Mouse (Mus musculus) left cerebral cortex, adult 8-10 months (tissue): ENCODE results near the gene Gm28635. TPM values are rescaled to one million over a fixed set of nuclear protein-coding genes. Genes with fewer than 3 reads are reported as not detected.

Experiments used
- DNase-seq, 2 experiments: peaks; one replicate each; pipeline ENCODE4 v3.0.0; 2022; ENCODE audit warnings: low spot score in 2 of 2
- total RNA-seq, 4 experiments: library from RNA; stranded (reverse); gene quantifications; 2 replicates each; pipeline ENCODE4 v1.2.4; 2022

Gene Gm28635
- 1 to 10 TPM in 1 of 4 experiments, not detected in 3; 3.6 TPM for total RNA-seq

DNA sequence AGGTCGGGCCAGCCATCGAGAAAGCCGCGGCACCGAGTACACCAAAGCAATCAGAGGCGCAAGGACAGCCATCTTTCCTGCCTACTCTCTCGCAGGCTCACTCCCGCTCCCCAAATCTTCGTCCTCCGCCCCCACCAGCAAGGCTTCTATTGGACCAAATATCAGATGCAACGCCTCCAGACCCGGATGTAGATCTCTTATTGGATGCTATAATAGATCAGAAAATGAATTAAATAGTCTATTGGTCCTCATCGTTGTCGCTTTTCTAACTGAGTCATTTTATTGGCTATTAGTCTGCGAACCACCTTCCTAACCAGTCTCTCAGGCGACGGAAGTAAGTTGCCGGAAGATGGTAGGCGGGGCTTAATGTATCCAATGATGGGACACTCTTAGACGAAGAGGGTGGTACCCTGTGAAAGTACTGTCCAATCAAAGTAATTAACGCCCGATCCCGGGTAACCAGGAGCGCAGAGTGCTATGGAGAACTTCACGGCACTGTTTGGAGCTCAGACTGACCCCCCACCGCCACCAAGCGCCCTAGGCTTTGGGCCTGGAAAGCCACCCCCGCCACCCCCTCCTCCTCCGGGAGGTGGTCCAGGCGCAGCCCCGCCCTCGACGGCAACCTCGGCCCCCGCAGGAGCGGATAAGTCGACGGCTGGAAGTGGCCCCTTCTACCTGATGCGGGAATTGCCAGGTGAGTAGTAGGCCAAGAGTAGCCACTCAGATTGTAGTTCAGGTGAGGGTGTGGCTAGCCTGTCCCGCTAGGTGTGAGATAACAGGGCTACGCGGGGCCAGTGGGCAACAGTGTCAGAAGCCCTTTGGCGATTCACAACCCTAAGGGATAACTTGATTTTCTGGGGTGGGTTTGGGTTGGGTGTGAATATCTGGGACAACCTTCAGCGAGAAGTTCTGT lies at the start of gene Gm28635, which contains the start of gene Med19:
Gm28635 (minus strand) TSS at position 74 of the 913 bp plus-strand sequence.
Med19 (plus strand) TSS at position 435 of the 913 bp plus-strand sequence.
- DNase-seq, result peak; percentile 76 to 98

DNA sequence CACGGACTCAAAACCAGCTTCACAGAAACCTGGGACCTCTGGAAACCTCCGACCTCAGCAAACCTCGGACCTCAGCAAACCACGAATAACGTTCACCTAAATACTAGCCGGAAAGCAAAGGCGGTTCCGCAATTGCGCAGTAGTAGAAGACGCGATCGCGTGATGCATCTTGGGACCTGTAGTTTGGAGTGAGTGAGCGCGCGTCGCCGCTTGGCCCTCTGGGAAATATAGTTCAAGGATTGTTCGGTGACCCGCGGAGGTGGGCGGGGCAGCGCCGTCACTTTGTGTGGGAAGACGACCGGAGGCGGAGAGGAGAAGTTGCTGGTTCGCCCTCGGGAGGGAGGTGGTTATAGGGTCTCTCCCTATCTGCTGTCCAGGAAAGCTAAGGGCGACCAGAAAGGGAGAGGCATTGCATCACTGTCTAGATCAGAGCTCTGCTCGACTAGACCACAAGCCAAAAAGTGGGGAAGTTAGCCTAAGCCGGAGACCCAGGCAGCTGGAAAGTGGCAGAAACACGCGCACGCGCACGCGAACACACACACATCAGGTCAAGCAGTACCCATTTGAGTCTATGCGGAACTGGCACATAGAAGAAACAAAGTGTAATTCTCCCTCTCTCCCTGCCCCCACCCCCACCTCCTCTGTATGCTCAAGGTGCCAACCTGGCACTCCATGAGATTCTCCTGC lies 49.5 kb upstream of the Gm28635 start, which contains the start of gene Clp1:
Clp1 (minus strand) TSS at position 179 of the 687 bp plus-strand sequence.
- peak; percentile 94 to 96 for DNase-seq

DNA sequence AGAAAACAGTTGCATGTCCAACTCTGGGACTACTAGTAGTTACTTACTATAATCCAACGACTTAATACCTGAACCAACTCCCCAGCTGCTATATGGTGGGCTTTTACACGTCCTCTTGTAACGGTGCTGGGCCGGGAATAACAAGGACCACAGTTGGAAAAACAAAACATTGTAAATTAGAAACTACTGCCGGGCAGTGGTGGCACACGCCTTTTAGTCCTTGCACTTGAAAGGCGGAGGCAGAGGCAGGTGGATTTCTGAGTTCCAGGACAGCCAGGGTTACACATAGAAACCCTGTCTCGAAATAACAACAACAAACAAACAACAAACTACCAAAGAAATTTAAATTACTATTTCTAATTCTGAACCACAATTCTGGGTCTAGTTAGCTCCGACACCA lies 48.9 kb upstream of the Gm28635 start:
- DNase-seq, result no peak

DNA sequence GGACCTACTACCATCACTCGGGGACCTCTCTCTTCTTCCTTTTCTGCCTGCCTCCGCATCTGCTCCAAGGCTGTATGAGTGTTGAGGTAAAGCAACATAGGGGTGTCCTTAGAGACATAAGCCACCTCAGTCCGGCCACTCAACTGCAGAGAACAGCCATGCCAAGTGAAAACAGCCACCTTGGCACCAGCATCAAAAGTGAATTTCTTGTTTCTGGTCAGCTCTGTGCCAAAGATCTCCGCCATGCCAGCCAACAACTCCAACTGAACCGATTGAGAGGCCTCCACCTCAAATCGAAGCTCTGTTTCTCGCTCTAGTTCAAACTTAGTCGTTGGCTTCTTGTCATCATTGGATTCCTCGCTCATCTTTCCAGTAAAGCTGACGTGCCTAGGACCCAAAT lies 47.9 kb upstream of the Gm28635 start:
- no peak for DNase-seq

DNA sequence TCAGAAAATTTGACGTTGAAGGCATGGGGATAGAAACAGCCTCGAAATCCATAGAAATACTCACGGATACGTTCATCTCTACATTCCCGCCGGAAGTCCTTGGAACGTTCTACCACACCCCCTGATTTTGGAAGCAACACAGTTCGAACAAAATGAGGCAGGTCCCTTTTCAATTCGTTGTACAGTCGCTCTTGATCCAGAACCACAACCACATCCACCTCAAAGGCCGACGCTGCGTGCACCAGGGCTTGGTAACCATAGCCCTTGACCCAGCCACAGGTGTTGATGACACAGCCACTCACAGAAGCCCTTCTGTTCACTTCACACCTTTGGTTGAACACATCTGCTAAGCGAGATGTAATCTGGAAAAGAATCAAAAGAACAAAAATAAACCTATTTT lies 46.0 kb upstream of the Gm28635 start:
- DNase-seq, result no peak

DNA sequence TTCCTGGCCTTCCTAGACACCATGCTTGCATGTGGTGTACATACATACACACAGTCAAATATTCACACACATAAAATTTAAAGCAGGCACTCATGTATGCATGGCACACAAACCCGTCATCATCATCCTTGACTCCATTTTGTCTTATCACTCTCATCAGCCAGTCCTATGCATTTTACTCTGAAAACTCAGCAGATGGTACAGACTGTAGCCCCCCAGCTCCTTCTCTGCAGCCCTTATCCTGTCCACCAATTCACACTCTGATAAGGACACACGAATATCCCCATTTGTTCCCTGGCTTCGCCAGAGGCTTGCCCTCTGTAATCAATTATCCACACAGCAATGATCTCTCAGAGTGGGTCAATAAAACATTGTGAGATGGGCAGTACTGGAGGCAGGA lies 43.3 kb upstream of the Gm28635 start:
- DNase-seq, result no peak

DNA sequence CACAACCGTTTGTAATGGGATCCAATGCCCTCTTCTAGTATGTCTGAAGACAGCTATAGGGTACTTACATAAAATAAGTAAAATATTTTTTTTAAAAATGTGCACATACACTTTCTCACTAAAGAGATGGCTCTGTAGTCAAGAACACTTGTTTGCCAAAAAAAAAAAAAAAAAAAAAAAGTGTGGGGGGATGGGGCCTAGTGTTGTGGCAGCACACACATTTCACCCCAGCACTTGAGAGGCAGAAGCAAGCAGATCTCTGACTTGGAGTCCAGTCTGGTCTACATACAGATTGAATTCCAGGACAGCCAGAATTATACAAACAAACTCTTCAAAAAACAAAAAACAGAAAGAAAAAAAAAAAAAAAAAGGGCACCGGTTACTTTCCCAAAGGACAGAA lies 42.9 kb upstream of the Gm28635 start:
- DNase-seq, result no peak

DNA sequence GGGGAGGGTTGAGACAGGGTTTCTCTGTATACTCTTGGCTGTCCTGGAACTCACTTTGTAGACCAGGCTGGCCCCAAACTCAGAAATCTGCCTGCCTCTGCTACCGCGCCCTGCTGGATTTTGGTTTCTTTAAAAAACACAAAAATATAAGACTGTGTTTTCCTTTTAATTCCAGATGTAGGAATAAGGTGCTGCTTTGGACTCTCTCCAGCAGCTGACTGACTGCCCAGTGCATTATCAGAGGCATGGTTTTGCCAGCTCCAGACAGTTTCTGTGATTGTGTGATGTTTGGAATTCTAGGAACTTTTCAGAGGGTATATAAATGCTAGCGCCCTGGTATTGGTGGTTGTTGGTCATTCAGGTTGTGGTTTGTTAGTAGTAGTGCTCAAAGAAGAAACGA lies 39.5 kb upstream of the Gm28635 start:
- no peak for DNase-seq

DNA sequence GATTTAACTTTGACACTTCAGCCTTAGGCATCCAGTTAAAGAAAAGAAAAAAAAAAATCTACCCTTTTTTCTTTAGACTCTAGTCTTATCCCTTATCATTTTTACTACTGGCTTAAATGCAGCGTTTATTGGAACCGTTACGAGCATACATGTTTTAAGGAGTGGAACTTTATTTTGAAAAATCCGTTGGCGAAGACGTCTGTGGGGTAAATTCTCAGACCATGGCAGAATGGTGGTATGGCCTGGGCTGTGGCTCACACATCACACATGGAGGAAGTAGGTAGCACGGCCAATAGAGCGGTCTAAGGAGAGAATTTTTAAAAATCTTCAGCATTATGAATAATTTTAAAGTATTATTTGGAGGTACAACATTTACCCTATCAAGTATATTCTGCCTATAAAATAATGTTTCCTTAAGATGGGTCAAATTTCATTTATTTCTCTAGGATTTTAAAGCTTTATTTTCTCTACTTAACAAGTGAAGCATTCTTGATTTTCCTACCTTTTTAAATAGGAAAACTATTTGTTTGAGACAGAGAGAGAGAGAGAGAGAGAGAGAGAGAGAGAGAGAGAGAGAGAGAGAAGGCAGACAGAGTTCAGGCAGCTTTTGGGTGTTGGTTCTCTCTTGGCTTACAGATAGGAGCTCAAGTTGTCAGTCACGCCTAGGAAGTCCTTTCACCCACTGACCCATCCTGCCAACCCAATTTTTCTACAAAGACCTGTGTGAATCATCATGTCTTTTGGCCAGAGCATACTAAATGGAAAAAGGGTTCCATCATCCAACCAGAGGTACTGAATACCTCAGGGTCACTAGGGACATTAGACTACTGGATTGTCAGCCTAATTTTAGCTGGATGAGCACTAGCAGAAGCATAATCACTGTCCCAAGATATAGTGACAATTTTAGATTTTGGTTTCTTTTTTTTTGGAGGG lies 38.8 kb upstream of the Gm28635 start:
- no peak for DNase-seq

DNA sequence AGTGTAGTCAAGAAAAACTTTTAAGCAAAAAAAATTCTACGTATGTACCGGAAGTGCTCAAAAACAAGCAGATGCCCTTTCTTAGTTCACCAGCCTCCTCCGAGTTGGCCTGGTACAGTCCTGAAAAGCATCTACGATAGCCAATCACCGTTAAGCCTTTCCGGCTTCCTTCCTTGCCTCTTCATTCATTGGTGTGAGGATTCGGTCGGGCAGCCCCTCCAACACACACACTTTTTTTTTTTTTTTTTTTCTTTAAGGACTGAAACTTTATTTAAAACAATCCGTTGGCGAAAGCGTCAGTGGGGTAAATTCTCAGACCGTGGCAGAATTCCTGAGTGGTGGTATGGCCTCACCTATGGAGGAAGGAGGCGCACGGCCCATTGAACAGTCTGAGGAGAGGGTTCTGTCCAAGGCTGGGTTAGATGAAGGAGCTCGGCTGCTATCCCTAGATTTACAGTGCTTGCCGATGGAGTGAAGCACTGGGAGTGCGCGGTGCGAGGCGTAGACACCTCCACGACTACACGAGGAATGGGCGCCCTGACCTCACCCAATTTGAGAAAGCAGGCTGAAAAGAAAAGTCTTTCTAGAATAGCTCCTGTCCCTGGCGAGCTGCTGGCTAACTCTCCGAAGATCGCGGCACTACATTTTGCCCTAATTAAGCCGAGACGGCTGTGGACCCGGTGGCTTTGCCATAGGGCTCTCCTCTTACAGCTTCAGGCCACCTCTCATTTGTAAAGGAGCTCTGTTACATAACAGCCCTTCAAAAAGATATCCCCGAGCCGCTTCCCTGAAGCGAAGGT lies 37.9 kb upstream of the Gm28635 start:
- DNase-seq, result peak; percentile 76 to 95

DNA sequence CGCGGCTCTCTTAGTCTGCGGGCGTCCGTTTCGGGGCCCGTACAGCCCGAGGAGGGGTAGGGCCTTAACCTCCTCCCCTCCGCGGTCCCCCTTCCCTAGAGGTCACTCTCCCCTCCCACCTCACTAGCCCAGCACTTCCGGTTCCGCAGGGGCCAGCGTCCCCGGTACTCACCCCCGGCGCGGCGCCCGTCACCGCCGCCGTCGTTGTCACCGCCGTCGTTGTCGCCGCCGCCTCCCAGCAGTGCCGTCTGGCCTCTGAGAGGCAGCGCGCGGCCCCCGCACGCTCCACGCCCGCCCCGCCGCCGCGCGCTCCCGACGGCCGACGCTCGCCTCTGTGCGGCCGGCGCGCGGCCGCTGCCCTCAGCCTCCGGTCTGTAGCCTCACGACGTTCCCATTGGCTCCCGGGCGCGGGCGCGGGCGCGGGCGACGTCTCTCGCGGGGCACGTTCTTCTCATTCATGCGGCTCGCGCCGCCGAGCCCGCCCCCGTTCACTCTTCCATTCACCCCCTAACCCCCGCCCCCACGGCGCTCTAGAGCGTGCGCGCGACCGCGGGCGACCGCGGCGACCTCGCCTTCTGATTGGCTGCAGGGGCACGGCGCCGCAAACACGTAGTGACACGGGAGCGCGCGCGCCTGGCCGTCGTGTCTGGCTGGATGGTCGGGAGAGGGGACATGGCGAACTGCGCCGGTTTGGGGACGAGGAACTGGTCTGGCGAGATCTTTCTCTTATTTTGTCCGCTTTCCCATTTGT lies 37.1 kb upstream of the Gm28635 start, which contains the start of gene Zdhhc5:
Zdhhc5 (minus strand) TSS at position 370 of the 751 bp plus-strand sequence.
- DNase-seq, result peak; percentile 96 to 98

DNA sequence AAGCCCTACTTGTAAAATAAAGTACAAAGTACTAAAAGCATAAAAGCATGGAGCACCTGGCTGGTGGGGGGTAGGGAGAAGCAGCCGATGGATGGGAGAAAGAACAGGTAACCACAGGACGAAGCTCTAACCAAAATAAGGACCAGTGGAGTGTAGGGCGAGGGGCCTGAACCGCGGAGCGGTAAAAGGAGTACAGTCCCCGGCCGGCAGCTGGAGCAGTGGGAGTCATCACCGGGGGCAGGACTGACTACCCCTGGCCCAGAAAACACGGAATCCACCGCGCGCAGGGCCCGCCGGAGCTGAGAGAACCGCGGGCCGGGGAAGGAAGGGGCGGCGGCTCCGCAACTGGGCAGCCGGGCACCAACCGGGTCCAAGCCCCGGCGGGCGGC lies 36.6 kb upstream of the Gm28635 start:
- DNase-seq, result peak in 1 of 2 experiments; percentile 24

DNA sequence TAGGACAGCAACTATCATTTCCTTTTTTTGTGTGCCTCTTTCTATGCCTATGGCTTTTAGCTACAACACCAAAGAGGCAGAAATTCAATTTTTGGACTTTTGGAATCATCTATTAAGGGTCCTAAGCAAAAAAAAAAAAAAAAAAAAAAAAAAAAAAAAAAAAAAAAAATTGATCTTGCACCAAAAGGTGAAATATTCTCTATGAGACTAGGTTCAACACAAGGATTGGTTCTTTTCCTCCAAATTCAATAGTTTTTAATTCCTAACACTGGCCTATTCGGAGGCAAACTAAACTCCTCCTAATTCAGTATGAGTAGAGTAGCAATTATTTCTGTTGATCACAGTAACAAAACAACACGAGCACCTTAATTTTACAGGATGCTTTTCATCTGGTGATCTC lies 34.1 kb upstream of the Gm28635 start:
- no peak for DNase-seq

DNA sequence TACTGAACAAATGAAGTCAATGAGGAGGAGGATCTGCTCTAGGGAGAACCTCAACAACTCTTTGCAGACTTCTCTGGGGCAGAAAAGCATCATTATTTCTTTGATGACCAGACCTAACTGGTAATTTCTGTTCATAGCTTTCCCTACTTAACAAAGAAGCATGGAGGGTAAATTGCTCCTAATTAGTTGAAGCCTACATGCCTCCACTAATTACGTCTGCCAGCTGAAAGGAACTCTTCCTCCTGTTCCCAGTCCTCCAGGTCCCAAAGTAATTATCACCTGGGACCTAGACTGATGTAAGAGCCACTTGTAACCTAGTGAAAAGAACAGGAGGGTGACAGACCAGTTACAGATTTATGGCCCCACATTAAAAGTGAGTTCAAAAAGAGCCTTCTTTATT lies 29.7 kb upstream of the Gm28635 start:
- DNase-seq, result no peak

DNA sequence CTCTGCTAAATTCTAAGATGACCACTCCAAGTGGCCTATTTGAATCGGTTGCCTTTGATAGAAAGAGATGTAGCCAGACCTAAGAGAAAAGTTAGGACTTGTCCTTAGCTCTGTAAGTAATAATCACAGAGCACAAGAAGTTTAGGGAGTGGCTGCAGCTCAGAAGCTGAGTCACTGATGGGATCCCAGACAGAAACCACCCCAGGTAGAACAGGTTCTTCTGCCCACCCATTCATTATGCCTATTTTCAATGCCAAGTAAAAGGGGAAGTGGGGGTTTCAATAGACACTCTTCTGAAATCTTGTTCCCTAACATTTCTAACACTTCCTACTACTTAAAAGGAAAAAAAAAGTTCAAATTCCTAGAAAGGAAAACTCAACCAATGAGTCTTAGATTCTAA lies 27.5 kb upstream of the Gm28635 start:
- no peak for DNase-seq

DNA sequence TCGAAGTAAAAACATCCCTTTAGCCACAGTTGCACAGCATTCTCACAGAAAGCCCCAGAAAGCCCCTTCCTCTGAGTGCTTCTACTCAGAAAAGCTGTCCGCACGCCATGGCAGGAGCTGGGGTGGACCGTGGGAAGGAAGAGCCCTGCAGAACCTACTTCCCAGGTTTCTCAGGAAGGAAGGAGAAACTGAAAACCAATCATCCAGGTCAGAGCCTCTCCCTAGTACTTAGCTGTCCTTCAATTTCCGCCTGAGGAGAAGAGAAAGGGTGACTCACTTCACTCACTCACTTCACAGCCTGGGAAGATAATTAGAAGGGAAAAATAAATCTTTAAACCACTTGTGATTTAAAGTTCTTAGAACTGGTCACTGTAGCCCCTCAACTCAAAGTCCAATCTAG lies 26.5 kb upstream of the Gm28635 start:
- DNase-seq, result no peak

DNA sequence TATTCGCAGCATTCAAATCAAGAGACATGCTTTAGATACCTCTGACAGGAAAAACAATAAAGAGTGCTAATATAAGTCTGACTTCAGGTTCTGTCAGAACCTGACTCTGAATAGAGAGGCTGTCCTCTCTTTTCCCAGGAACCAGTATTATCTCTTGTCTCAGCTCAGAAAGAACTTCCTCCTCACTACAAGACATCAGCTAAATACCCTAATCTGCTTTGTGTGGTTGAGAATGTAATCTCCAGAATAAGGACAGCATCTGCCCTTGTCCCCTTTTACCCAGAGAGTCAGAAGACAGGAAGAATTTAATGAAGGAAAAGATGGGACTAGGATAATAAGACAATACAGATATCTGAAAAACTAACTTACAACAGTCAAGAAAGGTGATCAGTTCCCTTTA lies 25.7 kb upstream of the Gm28635 start:
- DNase-seq, result no peak

DNA sequence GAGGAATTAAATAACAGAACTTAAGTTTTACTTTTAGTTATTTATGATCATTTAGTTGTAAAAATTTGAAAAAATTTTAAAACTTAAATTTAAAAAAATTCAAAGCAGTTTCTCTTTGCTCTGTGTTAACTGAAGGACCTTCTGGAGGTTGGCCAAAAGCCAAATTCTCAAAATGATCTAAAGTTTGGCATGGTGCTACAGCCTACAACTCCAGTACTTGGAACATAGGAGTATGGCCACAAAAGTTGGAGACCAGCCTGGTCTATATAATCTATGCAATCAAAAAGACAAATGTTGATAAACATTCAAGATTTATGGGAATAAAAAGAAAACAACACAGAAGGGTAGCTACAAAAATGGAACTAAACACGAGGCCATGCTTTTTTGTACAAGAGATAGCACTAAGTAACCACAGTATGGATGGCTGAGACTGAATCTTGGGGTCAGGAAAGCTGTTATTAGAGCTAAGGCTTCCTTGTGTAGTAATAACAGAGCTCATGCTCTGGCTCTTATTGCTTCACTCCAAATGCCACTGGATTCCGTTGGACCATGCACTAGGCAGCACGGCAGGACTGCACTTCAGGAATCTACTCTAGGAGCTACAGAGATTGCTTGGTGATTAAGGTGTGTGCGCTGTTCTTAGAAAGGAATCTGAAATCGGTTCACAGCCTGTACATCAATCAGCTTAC lies 17.3 kb upstream of the Gm28635 start:
- no peak for DNase-seq

DNA sequence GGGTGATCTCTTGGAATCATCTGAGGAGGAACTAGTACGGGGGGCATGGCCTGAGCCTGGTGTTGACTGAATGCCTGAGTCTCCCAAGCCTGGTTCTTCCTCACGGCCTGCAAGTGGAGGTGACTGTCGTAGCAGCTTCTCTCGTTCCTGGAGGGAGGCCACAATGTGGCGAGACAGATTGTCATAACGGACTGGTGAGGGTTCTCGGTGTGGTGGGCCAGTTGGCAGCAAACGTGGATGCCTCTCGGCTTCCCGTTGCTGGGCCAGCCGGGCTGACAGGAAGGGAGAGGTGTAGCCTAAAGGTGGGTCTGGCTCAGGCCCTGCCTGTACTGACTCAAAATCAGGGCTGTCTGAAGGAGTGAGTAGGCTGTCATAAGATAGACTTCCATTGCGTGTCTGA lies 12.2 kb upstream of the Gm28635 start:
- no peak for DNase-seq
